Mouse (Mus musculus): ENCODE data around the gene Dsp. TPM values are rescaled to one million over a fixed set of nuclear protein-coding genes. Genes with fewer than 3 reads are reported as not detected.

Dsp gene
- total and polyA plus RNA-seq, 2 experiments from 2014 or later = 0.28 to 0.73 TPM

- TF ChIP-seq CTCF (IDR thresholded peaks at IDR 0.05; ENCODE audit: low read depth) = no peak
- ATAC-seq (no peak), DNase-seq (ENCODE audit: low spot score) (no peak)
- Histone ChIP-seq H3K27ac (no peak overlapping the region), H3K36me3 (ENCODE audit: insufficient read depth, low read length) (no peaks in the 10 kb centered on the region), H3K4me3 (ENCODE audit: low read length) (no peak overlapping the region), H3K4me2 (ENCODE audit: low read depth, low read length) (no peak overlapping the region), H3K27me3 (ENCODE audit: insufficient read depth, low read length) (no peaks in the 10 kb centered on the region), H3K9me3 (ENCODE audit: low read length) (no peaks in the 10 kb centered on the region), H3K9ac (replicated peaks; ENCODE audit: low read length) (no peak overlapping the region), H3K4me1 (ENCODE audit: insufficient read depth, low read length) (no peaks in the 10 kb centered on the region)
- WGBS = 89% methylated on average over 3 of the region's 3 CpGs
These were observed 16.0 kb downstream of the Dsp start for GRCm38 (mm10) chr13:38167056-38167455.

- Histone ChIP-seq H3K4me2 (ENCODE audit: low read depth, low read length) (no peak overlapping the region), H3K27me3 (ENCODE audit: insufficient read depth, low read length) (no peaks in the 10 kb centered on the region), H3K27ac (no peak overlapping the region), H3K9me3 (ENCODE audit: low read length) (no peaks in the 10 kb centered on the region), H3K4me1 (ENCODE audit: insufficient read depth, low read length) (no peaks in the 10 kb centered on the region), H3K36me3 (ENCODE audit: insufficient read depth, low read length) (no peaks in the 10 kb centered on the region), H3K4me3 (ENCODE audit: low read length) (no peak overlapping the region), H3K9ac (replicated peaks; ENCODE audit: low read length) (no peak overlapping the region)
- no peak for ATAC-seq
- no peak for TF ChIP-seq CTCF (IDR thresholded peaks at IDR 0.05; ENCODE audit: low read depth)
- no peak for DNase-seq (ENCODE audit: low spot score)
- WGBS = 52% methylated on average over 4 of the region's 4 CpGs
These were observed 19.6 kb downstream of the Dsp start for GRCm38 (mm10) chr13:38170707-38171144.

- Histone ChIP-seq H3K27me3 (ENCODE audit: insufficient read depth, low read length) (no peaks in the 10 kb centered on the region), H3K4me1 (ENCODE audit: insufficient read depth, low read length) (no peaks in the 10 kb centered on the region), H3K27ac (no peak overlapping the region), H3K9me3 (ENCODE audit: low read length) (peaks cover 18% of the 10 kb centered on the region), H3K4me3 (ENCODE audit: low read length) (no peak overlapping the region), H3K9ac (replicated peaks; ENCODE audit: low read length) (no peak overlapping the region), H3K4me2 (ENCODE audit: low read depth, low read length) (no peak overlapping the region), H3K36me3 (ENCODE audit: insufficient read depth, low read length) (no peaks in the 10 kb centered on the region)
- 84% methylated on average over 10 of the region's 10 CpGs for WGBS
- no peak for ATAC-seq
- TF ChIP-seq CTCF (IDR thresholded peaks at IDR 0.05; ENCODE audit: low read depth) = no peak
- no peak for DNase-seq (ENCODE audit: low spot score)
These were observed 42.3 kb downstream of the Dsp start for GRCm38 (mm10) chr13:38193406-38193805.

GRCm38 (mm10) chr13:38201413-38201812 lies 50.3 kb downstream of the Dsp start:
- 0 out of 2 replicates have a peak, but pooled peaks cover 6% of the 10 kb centered on the region for H3K9me3 ChIP-seq (ENCODE audit: low read length)
- H3K4me3 ChIP-seq (ENCODE audit: low read length) = no peak overlapping the region
- no peaks in the 10 kb centered on the region for H3K4me1 ChIP-seq (ENCODE audit: insufficient read depth, low read length)
- DNase-seq (ENCODE audit: low spot score) (no peak), ATAC-seq (no peak)
- no peak overlapping the region for H3K4me2 ChIP-seq (ENCODE audit: low read depth, low read length)
- no peaks in the 10 kb centered on the region for H3K36me3 ChIP-seq (ENCODE audit: insufficient read depth, low read length)
- 86% methylated on average over 6 of the region's 6 CpGs for WGBS
- H3K9ac ChIP-seq (replicated peaks; ENCODE audit: low read length) = no peak overlapping the region
- H3K27me3 ChIP-seq (ENCODE audit: insufficient read depth, low read length) = no peaks in the 10 kb centered on the region
- no peak for TF ChIP-seq CTCF (IDR thresholded peaks at IDR 0.05; ENCODE audit: low read depth)
- no peak overlapping the region for H3K27ac ChIP-seq

GRCm38 (mm10) chr13:38204171-38204570 lies 53.1 kb downstream of the Dsp start:
- no peak for DNase-seq (ENCODE audit: low spot score)
- WGBS = 63% methylated on average over 4 of the region's 4 CpGs
- peak overlapping the region; percentile 92 for H3K4me3 ChIP-seq (ENCODE audit: low read length)
- no peak for ATAC-seq
- TF ChIP-seq CTCF (IDR thresholded peaks at IDR 0.05; ENCODE audit: low read depth) = no peak
- H3K4me2 ChIP-seq (ENCODE audit: low read depth, low read length) = peak overlapping the region; percentile 78
- 0 out of 2 replicates have a peak, but pooled peaks cover 3% of the 10 kb centered on the region for H3K4me1 ChIP-seq (ENCODE audit: insufficient read depth, low read length)
- H3K27ac ChIP-seq = no peak overlapping the region
- no peaks in the 10 kb centered on the region for H3K36me3 ChIP-seq (ENCODE audit: insufficient read depth, low read length)
- no peaks in the 10 kb centered on the region for H3K9me3 ChIP-seq (ENCODE audit: low read length)
- H3K27me3 ChIP-seq (ENCODE audit: insufficient read depth, low read length) = no peaks in the 10 kb centered on the region
- H3K9ac ChIP-seq (replicated peaks; ENCODE audit: low read length) = no peak overlapping the region

GRCm38 (mm10) chr13:38204702-38205482 lies 53.8 kb downstream of the Dsp start, which contains the start of gene Snrnp48:
Gene Snrnp48, plus strand, starts transcription at chr13:38204938.
- Histone ChIP-seq H3K27me3 (ENCODE audit: insufficient read depth, low read length) (no peaks in the 10 kb centered on the region), H3K4me1 (ENCODE audit: insufficient read depth, low read length) (0 out of 2 replicates have a peak, but pooled peaks cover 3% of the 10 kb centered on the region), H3K4me3 (ENCODE audit: low read length) (peak within 1 kb of the TSS; percentile 92), H3K27ac (peak within 1 kb of the TSS; percentile 90), H3K4me2 (ENCODE audit: low read depth, low read length) (peak within 1 kb of the TSS; percentile 78), H3K36me3 (ENCODE audit: insufficient read depth, low read length) (no peaks in the 10 kb centered on the region), H3K9ac (replicated peaks; ENCODE audit: low read length) (peak within 1 kb of the TSS; percentile 80), H3K9me3 (ENCODE audit: low read length) (no peaks in the 10 kb centered on the region)
- 1% methylated on average over 59 of the region's 59 CpGs for WGBS
- no peak for TF ChIP-seq CTCF (IDR thresholded peaks at IDR 0.05; ENCODE audit: low read depth)
- ATAC-seq (peak; percentile 100), DNase-seq (ENCODE audit: low spot score) (peak; percentile 96)

GRCm38 (mm10) chr13:38211122-38211521 lies 60.0 kb downstream of the Dsp start:
- Histone ChIP-seq H3K27me3 (ENCODE audit: insufficient read depth, low read length) (no peaks in the 10 kb centered on the region), H3K36me3 (ENCODE audit: insufficient read depth, low read length) (peaks cover 19% of the 10 kb centered on the region), H3K4me1 (ENCODE audit: insufficient read depth, low read length) (0 out of 2 replicates have a peak, but pooled peaks cover 3% of the 10 kb centered on the region), H3K27ac (no peak overlapping the region), H3K9ac (replicated peaks; ENCODE audit: low read length) (no peak overlapping the region), H3K4me2 (ENCODE audit: low read depth, low read length) (no peak overlapping the region), H3K4me3 (ENCODE audit: low read length) (no peak overlapping the region), H3K9me3 (ENCODE audit: low read length) (no peaks in the 10 kb centered on the region)
- WGBS = 99% methylated on average over 5 of the region's 5 CpGs
- no peak for ATAC-seq
- no peak for DNase-seq (ENCODE audit: low spot score)
- no peak for TF ChIP-seq CTCF (IDR thresholded peaks at IDR 0.05; ENCODE audit: low read depth)
